ENCODE assay signal across 10 mouse cellular contexts in genomic region chr1:65312118-65312517, GRCm38 (mm10). TPM values are rescaled to one million over a fixed set of nuclear protein-coding genes. Genes with fewer than 3 reads are reported as not detected.
DNase-seq lines count a peak whose midpoint lies in the region; ATAC-seq and TF ChIP-seq lines count a peak whose summit lies in the region.
"Had no signal": no experiment of that assay in that cellular context is flagged by ENCODE, and none has a peak within 500 bp of the region (broad histone marks: within the 10 kb centered on the region; RNA-seq: fewer than 3 reads in every experiment).

No protein-coding gene starts in this region.

- TF ChIP-seq CTCF in thymus, adult 2 months (IDR thresholded peaks at IDR 0.05; ENCODE audit: borderline replicate concordance, control insufficient read depth, extremely low read depth, insufficient read depth, low read length, poor library complexity) = no peak
- TF ChIP-seq CTCF in forebrain, postnatal 0 days (IDR thresholded peaks at IDR 0.05; ENCODE audit: low read depth) = peak; percentile 73

- H3K4me1 ChIP-seq in thymus, adult 2 months (replicated peaks; ENCODE audit: control insufficient read depth, insufficient read depth, low read length) = no peaks in the 10 kb centered on the region
- H3K4me1 ChIP-seq in forebrain, postnatal 0 days (ENCODE audit: insufficient read depth) = 0 out of 2 replicates have a peak, but pooled peaks cover 6% of the 10 kb centered on the region
- H3K4me1 ChIP-seq in midbrain, embryonic 11.5 days (ENCODE audit: control insufficient read depth, insufficient read depth, low read length) = peaks cover 5% of the 10 kb centered on the region; the same call in 1 of the 2 replicates

- no peak for TF ChIP-seq POLR2A in thymus, adult 2 months (IDR thresholded peaks at IDR 0.05; ENCODE audit: control insufficient read depth, extremely low read depth, insufficient read depth, low read length, poor library complexity)

- H3K27me3 ChIP-seq in thymus, adult 2 months (ENCODE audit: control insufficient read depth, insufficient read depth, low read length) = no peaks in the 10 kb centered on the region
- peaks cover 12% of the 10 kb centered on the region for H3K27me3 ChIP-seq in forebrain, postnatal 0 days (ENCODE audit: insufficient read depth, low read length)
- peaks cover 12% of the 10 kb centered on the region for H3K27me3 ChIP-seq in midbrain, embryonic 11.5 days (ENCODE audit: control insufficient read depth, insufficient read depth, low read length)

- 12% methylated on average over 7 of the region's 7 CpGs for WGBS in thymus, adult 2 months
- 11% methylated on average over 7 of the region's 7 CpGs for WGBS in forebrain, postnatal 0 days
- whole genome bisulfite sequencing in midbrain, embryonic 11.5 days = 16% methylated on average over 7 of the region's 7 CpGs

- H3K9me3 ChIP-seq in forebrain, postnatal 0 days (ENCODE audit: low read length) = no peaks in the 10 kb centered on the region
- H3K9me3 ChIP-seq in midbrain, embryonic 11.5 days (ENCODE audit: control insufficient read depth, low read length) = no peaks in the 10 kb centered on the region

- no peak overlapping the region for H3K4me3 ChIP-seq in thymus, adult 2 months (ENCODE audit: control insufficient read depth, insufficient read depth, low read length)
- peak overlapping the region; percentile 39 for H3K4me3 ChIP-seq in forebrain, postnatal 0 days (ENCODE audit: low read depth, low read length)
- H3K4me3 ChIP-seq in midbrain, embryonic 11.5 days (ENCODE audit: low read depth, low read length) = peak overlapping the region; percentile 32

- H3K4me2 ChIP-seq in forebrain, postnatal 0 days (ENCODE audit: low read depth) = peak overlapping the region; percentile 88
- peak overlapping the region; percentile 69 for H3K4me2 ChIP-seq in midbrain, embryonic 11.5 days

- H3K9ac ChIP-seq in forebrain, postnatal 0 days = peak overlapping the region; percentile 31; the same call in 1 of the 2 replicates
- H3K9ac ChIP-seq in midbrain, embryonic 11.5 days (ENCODE audit: low read length) = no peak overlapping the region

- peak; percentile 24 for DNase-seq in CD4-positive, CD25-positive, alpha-beta regulatory T cell, adult 2 months (ENCODE audit: low read depth, low spot score)
- DNase-seq in thymus, postnatal 0 days (ENCODE audit: low spot score) = peak; percentile 7
- no peak for DNase-seq in thymus, adult 2 months
- DNase-seq in forebrain, postnatal 0 days = peak; percentile 83
- peak; percentile 22 to 23 for DNase-seq in kidney, postnatal 4 days
- peak; percentile 95 for DNase-seq in midbrain, embryonic 11.5 days (ENCODE audit: low spot score, missing footprints)

- no peak for ATAC-seq in CD4-positive, CD25-positive, alpha-beta regulatory T cell, adult 4 months
- peak; percentile 61 for ATAC-seq in forebrain, postnatal 0 days
- no peak for ATAC-seq in midbrain, embryonic 11.5 days (ENCODE audit: low FRiP score)
- ATAC-seq in megakaryocyte, adult 5-6 weeks (ENCODE audit: poor library complexity, severe bottlenecking) = no peak

- no peak overlapping the region for H3K27ac ChIP-seq in thymus, adult 2 months (ENCODE audit: control insufficient read depth, insufficient read depth, low read length)
- no peak overlapping the region for H3K27ac ChIP-seq in forebrain, postnatal 0 days (ENCODE audit: low read depth, low read length)
- H3K27ac ChIP-seq in midbrain, embryonic 11.5 days (ENCODE audit: low read depth, low read length) = no peak overlapping the region

- H3K36me3 ChIP-seq in thymus, adult 2 months (ENCODE audit: control insufficient read depth, insufficient read depth, low read length) = no peaks in the 10 kb centered on the region
- no peaks in the 10 kb centered on the region for H3K36me3 ChIP-seq in forebrain, postnatal 0 days (ENCODE audit: insufficient read depth)
- H3K36me3 ChIP-seq in midbrain, embryonic 11.5 days (ENCODE audit: control insufficient read depth, insufficient read depth, low read length) = no peaks in the 10 kb centered on the region

RNA-seq across cellular contexts. Expression of gene Pth2r, which starts 30.3 kb away (rescaled TPM):
- polyA plus RNA-seq in CD4-positive, CD25-positive, alpha-beta regulatory T cell, adult 4 months (2017; shearing (Covaris generic)) = not detected
- 0.05 TPM in 1 of 2 replicates, not detected in the other for polyA plus RNA-seq in thymus, postnatal 0 days (2015; fragmentation: Nextera tagmentation; extraction: Ambion mirVana)
- polyA plus RNA-seq in thymus, adult 2 months (2012; rRNA removed) = 0.13 TPM in 1 of 2 replicates, not detected in the other
- 2.6 and 3.4 TPM in 2 replicates for total RNA-seq in forebrain, postnatal 0 days (2014; rRNA removed)
- 1.5 and 2.6 TPM in 2 replicates for polyA plus RNA-seq in forebrain, postnatal 0 days (2015; fragmentation: Nextera tagmentation; extraction: Ambion mirVana)
- polyA plus RNA-seq in midbrain, embryonic 11.5 days (2014; fragmentation: Nextera tagmentation; extraction: Ambion mirVana) = 0.17 TPM in 1 of 2 replicates, not detected in the other
- not detected in 2 replicates for total RNA-seq in megakaryocyte, adult 5-6 weeks (2015)
- total RNA-seq in megakaryocyte, adult 5-6 weeks (2017) = not detected in 2 replicates
- total RNA-seq: hematopoietic stem cell, adult 5-6 weeks had no signal
- polyA plus RNA-seq: C2C12 had no signal
